Mouse (Mus musculus) heart, postnatal 0 days (tissue): Measurements from ENCODE around the gene Atxn2.

Source experiments
- CTCF ChIP-seq: IDR thresholded peaks from 2 replicates; pipeline ENCODE4 v1.5.1; 2016; ENCODE audit warnings: antibody characterized with exemption, control low read depth, low read depth
- EP300 ChIP-seq: IDR thresholded peaks from 2 replicates; pipeline ENCODE4 v1.6.1; 2016; ENCODE audit warnings: antibody characterized with exemption, low read depth

GRCm38 (mm10) chr5:121700496-121700895 lies 10.6 kb upstream of the Atxn2 start:
- no peak for TF ChIP-seq CTCF
- TF ChIP-seq EP300, result no peak
